Mouse (Mus musculus): ENCODE results near the gene B230219D22Rik.

DNA sequence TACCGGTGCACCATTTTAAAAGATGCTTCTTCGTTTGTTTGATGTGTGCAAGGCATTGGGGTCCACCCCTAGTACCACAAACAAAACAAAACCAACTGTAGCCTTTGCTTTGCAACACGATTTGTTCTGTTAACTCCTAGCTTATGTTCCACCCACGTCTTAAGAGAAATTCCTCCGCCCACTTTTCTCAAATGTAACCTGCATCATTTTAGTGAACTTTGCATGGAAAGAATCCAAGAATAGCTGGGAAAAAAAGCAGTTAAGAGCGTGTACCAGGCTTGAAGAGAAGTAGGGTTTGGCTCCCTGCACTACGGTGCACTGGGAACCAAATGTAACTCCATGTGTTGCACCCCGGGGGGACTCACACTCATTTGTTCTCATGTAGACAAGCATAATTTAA is 1.2 kb downstream of the B230219D22Rik start:
- TF ChIP-seq CTCF (IDR thresholded peaks at IDR 0.05; ENCODE audit: low read depth, low read length) (no peak), POLR2A (IDR thresholded peaks at IDR 0.05; ENCODE audit: insufficient read depth, low read length) (no peak), EP300 (IDR thresholded peaks at IDR 0.05; ENCODE audit: insufficient read depth, low read depth, low read length) (no peak)
